Mouse (Mus musculus): ENCODE data around the gene Gm2a. TPM values are rescaled to one million over a fixed set of nuclear protein-coding genes. Genes with fewer than 3 reads are reported as not detected.

Gene Gm2a
- polyA plus RNA-seq (2012; rRNA removed) (5.1 and 5.5 TPM in 2 replicates), polyA plus RNA-seq (2014; fragmentation: Nextera tagmentation; extraction: Ambion mirVana) (14.2 and 14.9 TPM in 2 replicates)

DNA sequence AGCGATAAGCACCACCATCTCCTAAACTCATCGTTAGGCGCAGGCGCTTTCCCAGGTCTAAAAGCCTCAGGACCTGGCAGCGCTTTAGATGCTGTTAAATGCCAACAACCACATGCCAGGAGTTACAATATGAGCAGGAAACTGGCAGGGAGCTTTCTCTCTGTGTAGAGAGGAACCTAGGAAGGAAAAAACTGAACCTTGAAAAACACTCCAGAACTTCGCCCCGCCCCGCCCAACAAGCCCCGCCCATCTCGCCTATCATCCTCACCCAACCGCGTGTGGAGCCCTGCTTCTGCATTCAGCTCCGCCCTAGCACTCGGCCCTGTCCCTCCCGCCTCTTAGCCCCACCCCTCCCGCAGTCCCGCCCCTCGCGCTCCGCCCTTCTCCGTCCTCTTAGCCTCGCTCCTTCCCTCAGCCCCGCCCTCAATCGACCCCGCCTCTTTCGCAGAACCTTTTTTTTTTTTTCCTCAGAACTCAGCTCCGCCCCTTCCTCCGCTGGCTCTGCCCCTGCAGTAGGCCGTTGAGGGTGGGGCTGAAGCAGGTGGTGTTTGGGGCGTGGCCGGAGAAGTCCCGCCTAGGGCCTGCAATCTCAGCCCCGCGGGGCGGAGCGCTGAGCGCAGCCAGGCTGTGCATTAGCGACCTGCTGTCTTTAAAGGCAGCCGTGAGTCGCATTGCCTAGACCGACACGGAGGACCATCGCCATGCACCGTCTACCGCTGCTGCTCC lies at the start of gene Gm2a:
TSS of gene Gm2a (plus strand) at position 653 of the 726 bp plus-strand sequence.
- no peak within 1 kb of the TSS for H3K9ac ChIP-seq (replicated peaks)
- no peaks in the 10 kb centered on the region for H3K9me3 ChIP-seq (ENCODE audit: control insufficient read depth, low read length)
- no peak within 1 kb of the TSS; the same call in 1 of the 2 replicates for H3K27ac ChIP-seq
- no peaks in the 10 kb centered on the region for H3K36me3 ChIP-seq (replicated peaks; ENCODE audit: control insufficient read depth, insufficient read depth, low read depth)
- peak within 1 kb of the TSS; percentile 42 to 59 for H3K4me3 ChIP-seq (ENCODE audit: insufficient read depth in 1 of 2, low read depth in 2 of 2, low read length in 2 of 2)
- ATAC-seq (ENCODE audit: insufficient read depth): peak; percentile 93
- WGBS (ENCODE audit: insufficient replicate concordance): under 1% methylated on average over 45 of the region's 45 CpGs
- H3K4me1 ChIP-seq (replicated peaks; ENCODE audit: control insufficient read depth in 2 of 2, insufficient read depth in 2 of 2, low read length in 1 of 2): peaks cover 3 to 7% of the 10 kb centered on the region in 2 experiments
- DNase-seq (ENCODE audit: low read depth in 3 of 3, low spot score in 3 of 3): peak; percentile 81 to 90 (median 84)
- H3K27me3 ChIP-seq (ENCODE audit: control insufficient read depth, insufficient read depth, low read length): no peaks in the 10 kb centered on the region
- no peak for TF ChIP-seq CTCF (IDR thresholded peaks at IDR 0.05; ENCODE audit: low read depth)
- peak within 1 kb of the TSS; percentile 56 for H3K4me2 ChIP-seq (ENCODE audit: low read depth)

DNA sequence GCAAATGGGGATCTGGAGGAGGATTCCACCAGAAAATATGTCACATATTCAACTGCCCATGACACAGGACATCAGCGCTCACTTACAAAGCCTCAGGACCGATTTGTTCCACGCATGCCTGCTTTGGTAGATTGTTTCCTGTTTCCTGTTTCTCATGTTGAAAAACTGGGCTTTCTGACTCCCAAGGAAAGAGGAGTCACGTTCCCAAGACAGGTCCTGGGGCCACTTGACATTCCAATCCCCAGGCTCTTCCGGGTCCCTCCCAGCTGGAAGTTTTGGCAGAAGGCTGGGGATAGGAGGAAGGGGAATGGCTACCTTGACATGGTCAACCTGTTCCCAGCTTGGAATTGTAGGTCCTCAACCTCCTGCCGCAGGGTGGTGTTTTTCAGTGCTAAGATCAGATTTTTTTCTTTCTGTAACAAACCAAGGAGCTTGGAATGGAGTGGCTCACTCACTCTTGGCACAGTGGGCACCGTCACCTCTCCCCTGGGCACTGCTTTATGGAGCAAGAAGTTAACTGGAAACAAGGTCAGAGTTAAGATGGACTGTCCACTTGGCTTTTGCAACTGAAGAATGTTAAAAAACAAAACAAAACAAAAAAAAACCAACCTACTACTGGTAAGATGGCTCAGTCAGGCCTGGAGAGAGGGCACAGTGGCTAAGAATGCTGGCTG lies 46.9 kb upstream of the Gm2a start:
- no peaks in the 10 kb centered on the region for H3K9me3 ChIP-seq (ENCODE audit: control insufficient read depth, low read length)
- WGBS (ENCODE audit: insufficient replicate concordance): 60% methylated on average over 7 of the region's 7 CpGs
- H3K9ac ChIP-seq (replicated peaks): no peak overlapping the region
- no peak overlapping the region for H3K27ac ChIP-seq
- ATAC-seq (ENCODE audit: insufficient read depth) (no peak), DNase-seq (ENCODE audit: low read depth in 3 of 3, low spot score in 3 of 3) (no peak)
- H3K36me3 ChIP-seq (replicated peaks; ENCODE audit: control insufficient read depth, insufficient read depth, low read depth): no peaks in the 10 kb centered on the region
- H3K4me2 ChIP-seq (ENCODE audit: low read depth): no peak overlapping the region
- H3K4me3 ChIP-seq (ENCODE audit: insufficient read depth in 1 of 2, low read depth in 2 of 2, low read length in 2 of 2): no peak overlapping the region
- TF ChIP-seq CTCF (IDR thresholded peaks at IDR 0.05; ENCODE audit: low read depth): no peak
- TF ChIP-seq EP300 (IDR thresholded peaks at IDR 0.05; ENCODE audit: low read depth): no peak
- no peaks in the 10 kb centered on the region for H3K27me3 ChIP-seq (ENCODE audit: control insufficient read depth, insufficient read depth, low read length)
- H3K4me1 ChIP-seq (replicated peaks; ENCODE audit: control insufficient read depth in 2 of 2, insufficient read depth in 2 of 2, low read length in 1 of 2): no peaks in the 10 kb centered on the region

DNA sequence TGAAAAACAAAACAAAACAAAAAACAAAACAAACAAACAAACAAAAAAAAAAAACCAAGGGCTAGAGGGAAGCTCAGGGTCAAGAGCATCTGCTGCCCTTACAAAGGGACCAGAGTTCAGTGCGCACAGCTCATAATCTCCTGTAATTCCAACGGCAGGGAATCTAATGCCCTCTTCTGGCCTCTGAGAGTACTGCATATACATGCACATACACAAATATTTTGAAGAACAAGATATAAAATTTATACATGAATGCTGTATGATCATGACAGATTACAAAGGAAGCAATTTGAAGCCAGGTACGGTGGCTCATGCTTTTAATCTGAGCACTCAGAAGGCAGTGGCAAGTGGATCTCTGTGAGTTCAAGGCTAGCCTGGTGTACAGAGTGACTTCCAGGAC lies 40.4 kb upstream of the Gm2a start:
- Histone ChIP-seq H3K27ac (no peak overlapping the region), H3K36me3 (replicated peaks; ENCODE audit: control insufficient read depth, insufficient read depth, low read depth) (no peaks in the 10 kb centered on the region), H3K4me3 (ENCODE audit: insufficient read depth in 1 of 2, low read depth in 2 of 2, low read length in 2 of 2) (no peak overlapping the region), H3K27me3 (ENCODE audit: control insufficient read depth, insufficient read depth, low read length) (no peaks in the 10 kb centered on the region), H3K4me2 (ENCODE audit: low read depth) (no peak overlapping the region), H3K9me3 (ENCODE audit: control insufficient read depth, low read length) (no peaks in the 10 kb centered on the region), H3K4me1 (replicated peaks; ENCODE audit: control insufficient read depth in 2 of 2, insufficient read depth in 2 of 2, low read length in 1 of 2) (no peaks in the 10 kb centered on the region), H3K9ac (replicated peaks) (no peak overlapping the region)
- 66% methylated on average over 3 of the region's 3 CpGs for WGBS (ENCODE audit: insufficient replicate concordance)
- TF ChIP-seq CTCF (IDR thresholded peaks at IDR 0.05; ENCODE audit: low read depth): peak; percentile 42
- no peak for TF ChIP-seq EP300 (IDR thresholded peaks at IDR 0.05; ENCODE audit: low read depth)
- no peak for ATAC-seq (ENCODE audit: insufficient read depth)
- DNase-seq (ENCODE audit: low read depth in 3 of 3, low spot score in 3 of 3): no peak

DNA sequence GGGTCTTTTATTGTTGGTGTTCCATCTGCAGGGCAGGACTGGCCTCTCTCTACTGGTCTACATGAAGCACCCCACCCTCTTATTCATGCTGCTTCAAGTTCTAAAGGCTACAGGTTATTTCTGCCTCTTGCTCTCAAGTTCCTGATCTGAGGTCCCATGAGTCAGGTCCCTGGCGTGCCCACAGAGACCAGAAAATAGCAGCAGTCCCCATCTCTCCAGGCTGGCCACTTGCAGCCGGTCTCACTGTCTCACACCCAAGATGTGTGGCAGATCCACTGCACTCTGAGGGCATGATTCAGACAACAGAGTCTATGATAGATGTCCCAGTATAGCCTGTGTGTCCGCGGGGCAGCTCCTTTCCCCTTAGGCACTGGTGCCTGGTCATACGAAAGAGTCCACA lies 37.1 kb upstream of the Gm2a start:
- Histone ChIP-seq H3K9me3 (ENCODE audit: control insufficient read depth, low read length) (no peaks in the 10 kb centered on the region), H3K27ac (no peak overlapping the region), H3K9ac (replicated peaks) (no peak overlapping the region), H3K27me3 (ENCODE audit: control insufficient read depth, insufficient read depth, low read length) (no peaks in the 10 kb centered on the region), H3K4me1 (replicated peaks; ENCODE audit: control insufficient read depth in 2 of 2, insufficient read depth in 2 of 2, low read length in 1 of 2) (no peaks in the 10 kb centered on the region), H3K36me3 (replicated peaks; ENCODE audit: control insufficient read depth, insufficient read depth, low read depth) (no peaks in the 10 kb centered on the region), H3K4me2 (ENCODE audit: low read depth) (no peak overlapping the region), H3K4me3 (ENCODE audit: insufficient read depth in 1 of 2, low read depth in 2 of 2, low read length in 2 of 2) (no peak overlapping the region)
- no peak for ATAC-seq (ENCODE audit: insufficient read depth)
- DNase-seq (ENCODE audit: low read depth in 3 of 3, low spot score in 3 of 3): no peak
- TF ChIP-seq CTCF (IDR thresholded peaks at IDR 0.05; ENCODE audit: low read depth) (no peak), EP300 (IDR thresholded peaks at IDR 0.05; ENCODE audit: low read depth) (no peak)
- WGBS (ENCODE audit: insufficient replicate concordance): 78% methylated on average over 5 of the region's 5 CpGs

DNA sequence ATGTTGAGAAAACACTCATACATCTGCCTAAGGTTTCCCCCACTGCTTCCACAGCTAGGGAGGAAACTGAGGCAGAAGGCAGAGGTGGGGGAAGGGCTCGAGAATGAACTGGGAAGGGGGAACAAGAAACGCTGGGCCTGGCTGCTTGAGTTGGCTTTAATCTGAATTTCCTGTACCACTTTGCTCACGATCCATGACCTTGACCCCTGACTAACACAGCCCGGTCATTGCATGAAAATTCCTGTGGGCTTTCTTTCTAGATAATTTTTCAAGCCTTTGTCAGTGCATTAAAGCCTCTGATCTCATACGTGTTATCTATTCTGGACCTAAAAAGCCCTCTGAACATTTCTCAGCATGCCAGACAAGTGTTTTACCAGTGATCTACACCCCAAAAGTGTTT lies 35.1 kb upstream of the Gm2a start:
- no peak overlapping the region for H3K4me2 ChIP-seq (ENCODE audit: low read depth)
- no peaks in the 10 kb centered on the region for H3K36me3 ChIP-seq (replicated peaks; ENCODE audit: control insufficient read depth, insufficient read depth, low read depth)
- no peaks in the 10 kb centered on the region for H3K27me3 ChIP-seq (ENCODE audit: control insufficient read depth, insufficient read depth, low read length)
- H3K4me1 ChIP-seq (replicated peaks; ENCODE audit: control insufficient read depth in 2 of 2, insufficient read depth in 2 of 2, low read length in 1 of 2): no peaks in the 10 kb centered on the region
- ATAC-seq (ENCODE audit: insufficient read depth): no peak
- H3K27ac ChIP-seq: no peak overlapping the region
- 39% methylated on average over 5 of the region's 5 CpGs for WGBS (ENCODE audit: insufficient replicate concordance)
- no peak for TF ChIP-seq EP300 (IDR thresholded peaks at IDR 0.05; ENCODE audit: low read depth)
- no peak for DNase-seq (ENCODE audit: low read depth in 3 of 3, low spot score in 3 of 3)
- no peak overlapping the region for H3K4me3 ChIP-seq (ENCODE audit: insufficient read depth in 1 of 2, low read depth in 2 of 2, low read length in 2 of 2)
- no peak overlapping the region for H3K9ac ChIP-seq (replicated peaks)
- no peaks in the 10 kb centered on the region for H3K9me3 ChIP-seq (ENCODE audit: control insufficient read depth, low read length)
